Mouse (Mus musculus) gastrocnemius, adult 8-10 months (tissue): ENCODE measurements at regions not wholly inside any gene's neighbourhood (a gene's known extent, or its start where the extent isn't known, plus 50 kb on each side); places are given as distances from the start of the nearest gene placed in this dataset.

Source experiments
- DNase-seq, 2 experiments: peaks; one replicate each; pipeline ENCODE4 v3.0.0; 2022; ENCODE audit warnings: low spot score in 2 of 2

- DNase-seq, result no peak
These were observed 347.2 kb downstream of the Tmem232 start for GRCm38 (mm10) chr17:65193341-65193740.

- DNase-seq, result no peak
These were observed 348.0 kb downstream of the Tmem232 start for GRCm38 (mm10) chr17:65192432-65193059.

GRCm38 (mm10) chr17:65190839-65191591 lies 349.6 kb downstream of the Tmem232 start:
- DNase-seq, result no peak

- no peak for DNase-seq
These were observed 345.3 kb upstream of the 4930583I09Rik start for GRCm38 (mm10) chr17:65181164-65181563.

- no peak for DNase-seq
These were observed 339.9 kb upstream of the 4930583I09Rik start for GRCm38 (mm10) chr17:65175770-65176169.

- DNase-seq, result no peak
These were observed 338.2 kb upstream of the 4930583I09Rik start for GRCm38 (mm10) chr17:65174114-65174513.

GRCm38 (mm10) chr17:65173236-65173635 lies 337.4 kb upstream of the 4930583I09Rik start:
- DNase-seq, result no peak

- DNase-seq, result peak; percentile 32 to 44
These were observed 334.8 kb upstream of the 4930583I09Rik start for GRCm38 (mm10) chr17:65170691-65171090.

- no peak for DNase-seq
These were observed 334.2 kb upstream of the 4930583I09Rik start for GRCm38 (mm10) chr17:65169981-65170617.

- no peak for DNase-seq
These were observed 310.5 kb upstream of the 4930583I09Rik start for GRCm38 (mm10) chr17:65146376-65146775.

GRCm38 (mm10) chr17:65114651-65115050 lies 278.8 kb upstream of the 4930583I09Rik start:
- DNase-seq, result no peak

- DNase-seq, result no peak
These were observed 277.2 kb upstream of the 4930583I09Rik start for GRCm38 (mm10) chr17:65113121-65113520.

GRCm38 (mm10) chr17:65105622-65106021 lies 269.8 kb upstream of the 4930583I09Rik start:
- DNase-seq, result no peak

- DNase-seq, result peak; percentile 17 to 31
These were observed 265.3 kb upstream of the 4930583I09Rik start for GRCm38 (mm10) chr17:65101157-65101556.

- no peak for DNase-seq
These were observed 246.4 kb upstream of the 4930583I09Rik start for GRCm38 (mm10) chr17:65082249-65082648.

GRCm38 (mm10) chr17:65081779-65082086 lies 245.9 kb upstream of the 4930583I09Rik start:
- DNase-seq, result no peak

- DNase-seq, result no peak
These were observed 245.4 kb upstream of the 4930583I09Rik start for GRCm38 (mm10) chr17:65081072-65081778.

GRCm38 (mm10) chr17:65074878-65075277 lies 239.0 kb upstream of the 4930583I09Rik start:
- DNase-seq, result no peak

GRCm38 (mm10) chr17:65071114-65071513 lies 235.2 kb upstream of the 4930583I09Rik start:
- no peak for DNase-seq

GRCm38 (mm10) chr17:65066135-65066534 lies 230.3 kb upstream of the 4930583I09Rik start:
- DNase-seq, result no peak

GRCm38 (mm10) chr17:65056059-65056458 lies 220.2 kb upstream of the 4930583I09Rik start:
- no peak for DNase-seq
